ENCODE assay signal across 22 mouse cellular contexts in the genomic region with DNA sequence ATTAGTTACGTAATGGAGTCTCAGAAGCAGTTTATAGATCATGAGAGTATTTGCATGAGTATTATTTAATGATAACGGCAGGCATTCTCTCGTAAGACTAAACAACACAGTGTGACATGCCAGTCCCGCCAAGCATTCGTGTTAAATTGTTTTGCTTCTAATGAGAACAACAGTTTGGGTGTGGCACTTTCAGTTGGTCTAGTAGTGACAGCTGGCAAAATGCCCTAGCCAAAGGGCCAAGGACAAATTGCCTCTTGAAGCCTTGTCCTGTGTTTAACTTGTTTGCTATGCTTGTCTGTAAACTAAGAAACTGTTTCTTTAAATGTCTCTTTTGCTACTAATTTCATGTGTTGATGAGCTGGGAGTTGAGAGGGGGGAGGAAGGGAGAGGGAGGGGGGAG. TPM values are rescaled to one million over a fixed set of nuclear protein-coding genes. Genes with fewer than 3 reads are reported as not detected.
DNase-seq lines count a peak whose midpoint lies in the region; ATAC-seq lines count a peak whose summit lies in the region.
"Had no signal": no experiment of that assay in that cellular context is flagged by ENCODE, and none has a peak within 500 bp of the region (broad histone marks: within the 10 kb centered on the region; RNA-seq: fewer than 3 reads in every experiment).

No protein-coding gene starts in this region.

- no peak overlapping the region for H3K4me3 ChIP-seq in kidney, embryonic 14.5 days (ENCODE audit: low read length)
- no peak overlapping the region for H3K4me3 ChIP-seq in midbrain, embryonic 11.5 days (ENCODE audit: low read depth, low read length)
- H3K4me3 ChIP-seq in midbrain, embryonic 16.5 days (ENCODE audit: low read depth, low read length) = no peak overlapping the region
- H3K4me3 ChIP-seq: forebrain, embryonic 10.5 days; heart, adult 2 months; heart, embryonic 15.5 days; hindbrain, embryonic 12.5 days; liver, embryonic 13.5 days had no signal

- H3K4me1 ChIP-seq in kidney, embryonic 14.5 days (ENCODE audit: control insufficient read depth, insufficient read depth, low read length) = no peaks in the 10 kb centered on the region
- no peaks in the 10 kb centered on the region for H3K4me1 ChIP-seq in midbrain, embryonic 11.5 days (ENCODE audit: control insufficient read depth, insufficient read depth, low read length)
- no peaks in the 10 kb centered on the region for H3K4me1 ChIP-seq in midbrain, embryonic 16.5 days (ENCODE audit: control insufficient read depth, insufficient read depth, low read length)
- H3K4me1 ChIP-seq: forebrain, embryonic 10.5 days; heart, embryonic 15.5 days; hindbrain, embryonic 12.5 days; liver, embryonic 13.5 days had no signal

- H3K9ac ChIP-seq in kidney, embryonic 14.5 days (ENCODE audit: low read depth, low read length) = no peak overlapping the region
- H3K9ac ChIP-seq in midbrain, embryonic 11.5 days (ENCODE audit: low read length) = no peak overlapping the region
- no peak overlapping the region for H3K9ac ChIP-seq in midbrain, embryonic 16.5 days (ENCODE audit: low read depth, low read length)
- H3K9ac ChIP-seq: heart, embryonic 15.5 days; hindbrain, embryonic 12.5 days; liver, embryonic 13.5 days had no signal

- no peaks in the 10 kb centered on the region for H3K9me3 ChIP-seq in kidney, embryonic 14.5 days (ENCODE audit: control insufficient read depth, low read length)
- H3K9me3 ChIP-seq in midbrain, embryonic 11.5 days (ENCODE audit: control insufficient read depth, low read length) = no peaks in the 10 kb centered on the region
- H3K9me3 ChIP-seq in midbrain, embryonic 16.5 days (replicated peaks; ENCODE audit: control insufficient read depth, low read length, poor library complexity, severe bottlenecking) = no peaks in the 10 kb centered on the region
- H3K9me3 ChIP-seq: forebrain, embryonic 10.5 days; heart, embryonic 15.5 days; hindbrain, embryonic 12.5 days; liver, embryonic 13.5 days had no signal

- H3K4me2 ChIP-seq in kidney, embryonic 14.5 days (replicated peaks; ENCODE audit: low read depth, low read length) = no peak overlapping the region
- no peak overlapping the region for H3K4me2 ChIP-seq in midbrain, embryonic 11.5 days
- H3K4me2 ChIP-seq in midbrain, embryonic 16.5 days (ENCODE audit: low read length) = no peak overlapping the region
- H3K4me2 ChIP-seq: heart, embryonic 15.5 days; hindbrain, embryonic 12.5 days; liver, embryonic 13.5 days had no signal

- ATAC-seq in kidney, embryonic 14.5 days (ENCODE audit: low FRiP score, low TSS enrichment) = no peak
- no peak for ATAC-seq in midbrain, embryonic 11.5 days (ENCODE audit: low FRiP score)
- ATAC-seq in midbrain, embryonic 16.5 days = no peak
- ATAC-seq: CD4-positive, CD25-positive, alpha-beta regulatory T cell, adult 4 months; forebrain, embryonic 16.5 days; intestine, postnatal 0 days had no signal

- H3K27me3 ChIP-seq in kidney, embryonic 14.5 days (ENCODE audit: control insufficient read depth, insufficient read depth, low read length) = 0 out of 2 replicates have a peak, but pooled peaks cover 2% of the 10 kb centered on the region
- no peaks in the 10 kb centered on the region for H3K27me3 ChIP-seq in midbrain, embryonic 11.5 days (ENCODE audit: control insufficient read depth, insufficient read depth, low read length)
- H3K27me3 ChIP-seq in midbrain, embryonic 16.5 days (ENCODE audit: control insufficient read depth, insufficient read depth, low read depth, low read length) = no peaks in the 10 kb centered on the region
- H3K27me3 ChIP-seq: heart, embryonic 15.5 days; hindbrain, embryonic 12.5 days had no signal

- H3K36me3 ChIP-seq in kidney, embryonic 14.5 days (ENCODE audit: control insufficient read depth, insufficient read depth, low read length) = no peaks in the 10 kb centered on the region
- no peaks in the 10 kb centered on the region for H3K36me3 ChIP-seq in midbrain, embryonic 11.5 days (ENCODE audit: control insufficient read depth, insufficient read depth, low read length)
- no peaks in the 10 kb centered on the region for H3K36me3 ChIP-seq in midbrain, embryonic 16.5 days (ENCODE audit: control insufficient read depth, insufficient read depth, low read length)
- H3K36me3 ChIP-seq: forebrain, embryonic 10.5 days; heart, embryonic 15.5 days; hindbrain, embryonic 12.5 days; liver, embryonic 13.5 days had no signal

- peak; percentile 25 for DNase-seq in adrenal gland, postnatal 10 days
- DNase-seq in adrenal gland, adult 8-10 months = no peak
- peak; percentile 17 for DNase-seq in kidney, postnatal 10 days
- DNase-seq in midbrain, embryonic 11.5 days (ENCODE audit: low spot score, missing footprints) = peak; percentile 2
- DNase-seq in gastrocnemius, adult 18-20 months (ENCODE audit: low spot score) = no peak
- no peak for DNase-seq in frontal cortex, postnatal 25 days (ENCODE audit: low spot score in 2 of 2)
- DNase-seq: cerebellum, adult 18-20 months; cerebellum, postnatal 14 days; gastrocnemius, postnatal 25 days; heart, adult 2 months; liver, embryonic 13.5 days; right cerebral cortex, adult 18-20 months; right cerebral cortex, postnatal 4 days; thymus, postnatal 25 days had no signal

- no peak overlapping the region for H3K27ac ChIP-seq in kidney, embryonic 14.5 days (ENCODE audit: low read depth, low read length)
- H3K27ac ChIP-seq in midbrain, embryonic 11.5 days (ENCODE audit: low read depth, low read length) = no peak overlapping the region
- H3K27ac ChIP-seq in midbrain, embryonic 16.5 days (ENCODE audit: low read length) = no peak overlapping the region
- H3K27ac ChIP-seq: forebrain, embryonic 10.5 days; heart, adult 2 months; heart, embryonic 15.5 days; hindbrain, embryonic 12.5 days; liver, embryonic 13.5 days had no signal

- WGBS in kidney, embryonic 14.5 days = 78% methylated on average over 5 of the region's 5 CpGs
- WGBS in midbrain, embryonic 11.5 days = 90% methylated on average over 5 of the region's 5 CpGs
- 89% methylated on average over 5 of the region's 5 CpGs for WGBS in midbrain, embryonic 16.5 days

RNA-seq across cellular contexts. Expression of a gene that starts 56.3 kb away (rescaled TPM):
- total RNA-seq in adrenal gland, postnatal 10 days (2021) = 1 to 10 TPM; 4.6 to 5.6 TPM
- total RNA-seq in adrenal gland, adult 8-10 months (2022) = 1 to 10 TPM; 4.0 to 7.9 (median 4.8) TPM
- polyA plus RNA-seq in kidney, embryonic 14.5 days (2014; fragmentation: Nextera tagmentation; extraction: Ambion mirVana) = 4.8 and 5.4 TPM in 2 replicates
- 3.0 and 3.5 TPM in 2 replicates for polyA plus RNA-seq in midbrain, embryonic 11.5 days (2014; fragmentation: Nextera tagmentation; extraction: Ambion mirVana)
- polyA plus RNA-seq in midbrain, embryonic 16.5 days (2015; fragmentation: Nextera tagmentation; extraction: Ambion mirVana) = 13.9 and 15.1 TPM in 2 replicates
- total RNA-seq in gastrocnemius, adult 18-20 months (2021) = under 1 TPM; 0.09 to 0.17 TPM

Comparison
In these comparisons a context has a peak if more than half of its experiments do, and no peak if none do; other contexts are left out.
1. DNase-seq: peak in adrenal gland, postnatal 10 days (single experiment), kidney, postnatal 10 days (single experiment) and midbrain, embryonic 11.5 days (single experiment); none in adrenal gland, adult 8-10 months (single experiment), gastrocnemius, adult 18-20 months (single experiment) and frontal cortex, postnatal 25 days (0 of 2).
2. RNA of a gene that starts 56.3 kb away (total RNA-seq): 4.6 to 5.6 TPM in adrenal gland, postnatal 10 days and 4.0 to 7.9 TPM in adrenal gland, adult 8-10 months; 0.09 to 0.17 TPM in gastrocnemius, adult 18-20 months; every median in the first group is over 4 times any median in the second.